Mouse (Mus musculus) liver, adult 2 months (tissue): ENCODE results near the gene Lsmem1. TPM values are rescaled to one million over a fixed set of nuclear protein-coding genes. Genes with fewer than 3 reads are reported as not detected.

ENCODE experiments used
- DNase-seq: peaks from one replicate; pipeline ENCODE4 v3.0.0-alpha.2; 2011; ENCODE audit warnings: low read depth, low spot score; ENCODE audit errors: extremely low read depth
- H3K27ac ChIP-seq: fragments of 200-500 bp; replicated peaks from 2 replicates; pipeline ENCODE4 v1.5.1; 2012; ENCODE audit warnings: low read depth, mild to moderate bottlenecking, control low read depth, inconsistent platforms, low read length; ENCODE audit not compliant: insufficient read depth
- H3K27me3 ChIP-seq: fragments of 200-500 bp; 2 replicates; pipeline ENCODE4 v1.6.1; 2012; ENCODE audit warnings: mild to moderate bottlenecking, moderate library complexity, low read length, inconsistent platforms; ENCODE audit not compliant: control insufficient read depth, insufficient read depth
- H3K36me3 ChIP-seq: fragments of 200-500 bp; 2 replicates; pipeline ENCODE4 v1.6.1; 2012; ENCODE audit warnings: low read length, inconsistent platforms; ENCODE audit not compliant: control insufficient read depth, insufficient read depth
- H3K4me1 ChIP-seq: fragments of 200-500 bp; 2 replicates; pipeline ENCODE4 v1.6.1; 2011; ENCODE audit warnings: low read length; ENCODE audit not compliant: control insufficient read depth, insufficient read depth
- H3K4me3 ChIP-seq: fragments of 200-500 bp; 2 replicates; pipeline ENCODE4 v1.5.1; 2011; ENCODE audit warnings: low read depth, mild to moderate bottlenecking, control low read depth, low read length, moderate library complexity; ENCODE audit not compliant: insufficient read depth
- H3K79me2 ChIP-seq: fragments of 200-500 bp; 2 replicates; pipeline ENCODE4 v1.6.1; 2012; ENCODE audit warnings: inconsistent platforms, mild to moderate bottlenecking, low read length, moderate library complexity; ENCODE audit not compliant: control insufficient read depth, insufficient read depth
- H3K9ac ChIP-seq: fragments of 200-500 bp; 2 replicates; pipeline ENCODE4 v1.6.1; 2012; ENCODE audit warnings: low read depth, mild to moderate bottlenecking, control low read depth, inconsistent platforms, low read length
- CTCF ChIP-seq: fragments of 200-500 bp; IDR thresholded peaks from 2 replicates; pipeline ENCODE4 v1.5.1; 2011; ENCODE audit warnings: low read depth, low read length, control low read depth
- POLR2A ChIP-seq: fragments of 200-500 bp; IDR thresholded peaks from 2 replicates; pipeline ENCODE4 v1.6.1; 2011; ENCODE audit warnings: low read length, control low read depth; ENCODE audit not compliant: insufficient read depth; ENCODE audit errors: extremely low read depth
- WGBS: fragments of 180-500 bp; shearing (Covaris S2); methylation state at CpG from one replicate; pipeline ENCODE4 v1.1.7; 2018; 5-methylcytosine and 5-hydroxymethylcytosine counted together
- polyA plus RNA-seq: library from polyadenylated mRNA; depleted of rRNA; stranded (reverse); fragments of >200 nt; gene quantifications from 2 replicates; pipeline ENCODE4 v1.2.3, GENCODE M21; 2012
- total RNA-seq: library from RNA; depleted of rRNA; stranded (reverse); fragments of >200 nt; gene quantifications from 2 replicates; pipeline ENCODE4 v1.2.3, GENCODE M21; 2014

The Lsmem1 gene
- total and polyA plus RNA-seq, 2 experiments: not detected

DNA sequence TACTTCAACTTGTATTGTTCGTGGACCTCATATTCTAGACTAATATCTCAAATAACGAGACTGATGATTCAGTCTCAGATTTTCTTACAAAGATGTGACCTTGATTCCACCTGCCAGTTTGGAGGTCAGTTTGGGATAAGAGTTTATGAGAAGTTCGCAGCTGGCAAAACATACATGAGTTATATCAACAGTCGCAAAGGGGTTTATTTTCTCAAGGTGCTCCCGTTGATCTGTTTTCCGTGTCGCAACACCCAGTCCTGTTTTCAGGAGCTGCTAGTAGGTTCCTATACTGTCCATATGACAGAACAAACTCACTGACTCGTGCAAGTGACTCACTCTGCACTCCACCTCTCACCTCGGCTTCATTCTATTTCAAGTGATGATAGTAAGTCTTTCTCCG is 24.4 kb upstream of the Lsmem1 start:
- H3K36me3 ChIP-seq: no peaks in the 10 kb centered on the region
- 9% methylated on average over 10 of the region's 10 CpGs for WGBS
- peak overlapping the region; percentile 16 for H3K4me3 ChIP-seq
- H3K79me2 ChIP-seq: peaks cover 4% of the 10 kb centered on the region; the same call in 1 of the 2 replicates
- TF ChIP-seq CTCF (no peak), POLR2A (no peak)
- H3K27ac ChIP-seq: peak overlapping the region; percentile 62
- peak; percentile 64 for DNase-seq
- peak overlapping the region; percentile 46 for H3K9ac ChIP-seq
- no peaks in the 10 kb centered on the region for H3K27me3 ChIP-seq
- peaks cover 6% of the 10 kb centered on the region; the same call in 1 of the 2 replicates for H3K4me1 ChIP-seq

DNA sequence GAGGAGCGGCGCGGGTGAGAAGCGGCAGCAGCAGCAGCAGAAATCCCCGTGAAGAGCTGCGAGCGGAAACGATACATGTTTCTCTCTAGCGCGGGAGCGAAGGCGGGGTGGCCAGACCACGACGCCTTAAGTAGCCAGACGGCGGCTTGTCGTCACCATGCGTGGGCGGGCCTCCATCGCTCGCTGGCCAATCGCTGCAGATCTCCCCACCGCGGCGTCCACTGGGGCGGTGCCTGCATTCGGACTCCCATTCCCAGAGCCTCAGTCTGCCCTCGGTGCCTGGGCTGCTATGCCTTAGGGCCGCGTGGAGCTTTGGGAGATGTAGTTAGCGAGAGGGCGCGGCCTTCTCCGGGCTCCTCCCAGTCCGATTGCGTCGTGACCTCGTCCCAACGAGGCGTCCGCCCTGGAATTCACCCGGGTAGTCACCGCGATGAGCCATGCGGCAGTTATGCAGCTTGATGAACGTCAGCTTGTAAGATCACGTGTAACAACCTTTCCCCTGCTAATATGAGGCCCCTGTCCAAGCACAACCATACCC is 23.9 kb upstream of the Lsmem1 start:
- H3K27ac ChIP-seq: peak overlapping the region; percentile 94
- no peaks in the 10 kb centered on the region for H3K27me3 ChIP-seq
- WGBS: under 1% methylated on average over 47 of the region's 47 CpGs
- peaks cover 5% of the 10 kb centered on the region; the same call in 1 of the 2 replicates for H3K79me2 ChIP-seq
- peak overlapping the region; percentile 92 for H3K9ac ChIP-seq
- no peaks in the 10 kb centered on the region for H3K36me3 ChIP-seq
- H3K4me1 ChIP-seq: peaks cover 7% of the 10 kb centered on the region
- peak overlapping the region; percentile 79 for H3K4me3 ChIP-seq
- peak; percentile 96 for DNase-seq
- no peak for TF ChIP-seq CTCF
- TF ChIP-seq POLR2A: peak; percentile 100

DNA sequence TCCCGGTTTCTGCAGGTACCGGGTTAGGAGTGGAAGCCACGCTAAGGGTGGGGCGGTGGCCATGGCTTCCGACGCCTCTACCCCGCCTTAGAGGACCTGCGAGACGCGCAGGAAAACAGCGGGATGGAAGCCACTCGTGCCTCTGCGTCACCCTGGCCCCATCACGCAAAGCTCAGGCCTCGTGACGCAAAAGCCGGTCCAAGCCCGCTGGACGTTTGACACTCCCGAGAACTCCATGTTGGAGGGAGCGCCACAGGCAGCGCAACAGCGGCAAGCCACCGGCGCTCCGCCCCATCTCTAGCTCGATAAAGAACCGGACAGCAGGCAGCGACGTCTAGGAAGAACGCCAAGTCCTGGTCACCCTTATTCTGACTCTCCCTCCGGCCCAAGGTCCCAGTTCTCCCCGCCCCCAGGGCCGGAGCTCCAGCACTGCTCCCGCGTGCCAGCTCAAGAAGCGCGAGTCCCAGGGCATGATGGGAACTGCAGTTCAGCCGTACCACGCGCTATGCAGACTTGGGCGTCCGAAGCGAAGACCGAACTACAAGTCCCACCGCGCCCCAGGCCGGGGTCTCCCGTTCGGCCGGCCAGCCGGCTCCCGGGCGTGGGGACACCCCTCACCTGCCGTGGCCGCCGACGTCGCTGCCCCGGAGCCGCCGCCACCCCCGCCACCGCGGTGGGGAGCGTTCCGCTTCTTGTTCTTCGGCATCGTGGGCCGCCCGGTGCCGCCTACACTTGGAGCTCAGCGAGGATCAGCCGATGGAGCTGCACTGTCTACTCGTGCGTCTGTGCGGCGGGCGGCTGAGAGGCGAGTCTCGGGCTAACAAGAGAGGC is 23.2 kb upstream of the Lsmem1 start:
- Histone ChIP-seq H3K4me1 (peaks cover 10% of the 10 kb centered on the region), H3K36me3 (peaks cover 2% of the 10 kb centered on the region; the same call in 1 of the 2 replicates), H3K27me3 (no peaks in the 10 kb centered on the region), H3K4me3 (peak overlapping the region; percentile 79), H3K79me2 (peaks cover 7% of the 10 kb centered on the region; the same call in 1 of the 2 replicates), H3K9ac (peak overlapping the region; percentile 92), H3K27ac (peak overlapping the region; percentile 94)
- under 1% methylated on average over 81 of the region's 81 CpGs for WGBS
- TF ChIP-seq CTCF: no peak
- 0 out of 2 replicates have a peak, but pooled peaks have one; percentile 24 for TF ChIP-seq POLR2A
- peak; percentile 97 for DNase-seq

DNA sequence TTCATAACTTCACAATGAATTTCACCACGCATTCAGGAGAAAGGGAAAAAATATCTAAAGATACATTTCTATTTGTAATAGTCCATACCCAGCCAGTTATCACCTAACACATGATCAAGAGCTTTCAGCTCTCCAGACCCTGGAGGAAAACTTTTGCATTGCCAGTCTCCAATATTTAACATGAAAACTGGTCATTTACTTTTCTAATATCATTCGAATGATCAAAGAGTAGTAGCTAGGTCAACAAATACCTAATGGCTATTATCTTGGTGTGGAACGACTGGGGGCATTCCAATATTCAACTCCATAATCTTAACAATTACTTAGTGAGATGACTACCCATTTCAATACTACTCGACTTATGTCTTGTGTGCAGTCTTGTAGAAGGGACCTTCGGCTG is 22.3 kb upstream of the Lsmem1 start:
- Histone ChIP-seq H3K36me3 (peaks cover 5% of the 10 kb centered on the region), H3K4me1 (peaks cover 13% of the 10 kb centered on the region), H3K4me3 (peak overlapping the region; percentile 79; the same call in 1 of the 2 replicates), H3K9ac (no peak overlapping the region), H3K79me2 (peaks cover 7% of the 10 kb centered on the region; the same call in 1 of the 2 replicates), H3K27ac (no peak overlapping the region), H3K27me3 (no peaks in the 10 kb centered on the region)
- DNase-seq: peak; percentile 55
- 2% methylated on average over 5 of the region's 5 CpGs for WGBS
- no peak for TF ChIP-seq POLR2A
- no peak for TF ChIP-seq CTCF

DNA sequence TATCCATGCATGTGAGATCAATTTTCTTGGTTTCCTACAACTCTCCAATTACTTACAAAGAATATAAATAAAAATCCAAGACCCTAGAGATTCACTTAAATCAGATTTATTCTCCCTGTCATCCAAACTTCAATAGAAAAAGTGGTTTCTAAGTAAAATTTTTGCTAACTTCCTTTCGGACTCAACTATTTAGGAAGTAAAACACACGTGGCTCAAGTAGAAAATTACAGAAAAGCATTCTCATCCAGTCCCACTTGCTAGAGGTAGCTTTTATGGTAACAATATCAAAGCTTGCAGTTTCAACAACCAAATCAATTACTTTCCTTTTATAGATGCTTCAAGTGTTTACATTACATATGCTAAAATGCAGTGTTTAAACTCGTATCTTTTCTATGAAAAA is 21.6 kb upstream of the Lsmem1 start:
- H3K4me1 ChIP-seq: peaks cover 13% of the 10 kb centered on the region
- no peaks in the 10 kb centered on the region for H3K27me3 ChIP-seq
- H3K27ac ChIP-seq: no peak overlapping the region
- WGBS: 5% methylated on average over 3 of the region's 3 CpGs
- H3K9ac ChIP-seq: no peak overlapping the region
- TF ChIP-seq POLR2A: no peak
- no peak for TF ChIP-seq CTCF
- H3K79me2 ChIP-seq: peaks cover 7% of the 10 kb centered on the region; the same call in 1 of the 2 replicates
- peak overlapping the region; percentile 40; the same call in 1 of the 2 replicates for H3K4me3 ChIP-seq
- DNase-seq: peak; percentile 34
- peaks cover 10% of the 10 kb centered on the region for H3K36me3 ChIP-seq
